Mouse (Mus musculus) megakaryocyte, adult 5-6 weeks (primary cell): ENCODE results near the gene Lysmd2. TPM values are rescaled to one million over a fixed set of nuclear protein-coding genes. Genes with fewer than 3 reads are reported as not detected.
"Not testable (repeated sequence)": the region's sequence is repeated elsewhere in the genome, so short reads cannot be mapped to it uniquely, and the experiment has no call there.

Experiments used
- ATAC-seq: 2 replicates; pipeline ENCODE4 v1.8.0; 2016; ENCODE audit warnings: mild to moderate bottlenecking, inconsistent platforms; ENCODE audit not compliant: poor library complexity, severe bottlenecking
- total RNA-seq, 2 experiments: library from RNA; stranded (forward) in 1 of 2; stranded (reverse) in 1 of 2; fragments of 153-499, 151-499 nt in 1 of 2; fragments of 221-1000, 200-1000 nt in 1 of 2; gene quantifications; 2 replicates each; pipeline versions ENCODE4 v1.2.3 to v1.2.4; 2015 to 2017

The Lysmd2 gene
- total RNA-seq, 2 experiments from 2014 or later: 0.11 TPM; not detected in 1

DNA sequence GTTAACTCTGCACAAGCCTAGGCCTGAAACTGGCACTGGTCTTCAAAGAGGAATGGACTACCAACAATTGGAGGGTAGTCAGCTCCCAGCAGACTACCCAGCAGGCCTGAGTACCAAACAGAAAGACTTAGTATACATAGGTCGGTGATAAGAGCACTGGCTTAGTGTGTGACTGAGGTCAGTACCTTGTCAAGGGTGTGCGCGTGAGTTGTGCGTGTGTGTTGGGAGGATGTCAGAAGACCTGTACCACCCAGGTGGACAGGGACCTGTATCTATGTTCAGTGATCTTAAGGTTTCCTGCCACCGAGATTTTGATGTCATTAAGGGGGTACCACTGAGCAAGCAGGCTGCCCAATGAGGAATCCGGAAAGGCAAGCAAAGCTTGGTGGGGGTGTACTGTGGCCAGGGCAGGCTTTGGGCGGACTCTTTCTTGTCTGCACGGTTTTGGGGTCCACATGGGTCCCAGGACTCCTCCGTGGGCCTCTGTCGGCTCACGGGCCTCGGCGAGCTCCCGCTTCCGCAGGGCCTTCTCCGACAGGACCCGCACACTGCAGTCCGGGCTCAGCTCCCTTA lies 472 bp upstream of the Lysmd2 start:
- no peak for ATAC-seq

DNA sequence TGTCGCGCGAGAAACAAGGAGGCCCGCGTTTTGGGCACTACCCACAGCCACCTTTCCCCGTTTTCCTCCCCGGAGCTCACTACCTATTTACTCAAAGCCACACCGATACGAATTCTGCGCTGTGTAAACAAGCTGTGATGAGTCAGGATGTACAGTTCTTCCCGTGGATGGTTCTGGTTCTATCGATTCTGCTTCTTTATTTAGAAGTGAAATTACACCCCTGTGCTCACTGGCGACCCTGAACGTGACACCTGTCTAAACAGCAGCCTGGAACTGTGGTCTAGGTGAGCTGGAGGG lies 715 bp downstream of the Lysmd2 start:
- no peak for ATAC-seq

DNA sequence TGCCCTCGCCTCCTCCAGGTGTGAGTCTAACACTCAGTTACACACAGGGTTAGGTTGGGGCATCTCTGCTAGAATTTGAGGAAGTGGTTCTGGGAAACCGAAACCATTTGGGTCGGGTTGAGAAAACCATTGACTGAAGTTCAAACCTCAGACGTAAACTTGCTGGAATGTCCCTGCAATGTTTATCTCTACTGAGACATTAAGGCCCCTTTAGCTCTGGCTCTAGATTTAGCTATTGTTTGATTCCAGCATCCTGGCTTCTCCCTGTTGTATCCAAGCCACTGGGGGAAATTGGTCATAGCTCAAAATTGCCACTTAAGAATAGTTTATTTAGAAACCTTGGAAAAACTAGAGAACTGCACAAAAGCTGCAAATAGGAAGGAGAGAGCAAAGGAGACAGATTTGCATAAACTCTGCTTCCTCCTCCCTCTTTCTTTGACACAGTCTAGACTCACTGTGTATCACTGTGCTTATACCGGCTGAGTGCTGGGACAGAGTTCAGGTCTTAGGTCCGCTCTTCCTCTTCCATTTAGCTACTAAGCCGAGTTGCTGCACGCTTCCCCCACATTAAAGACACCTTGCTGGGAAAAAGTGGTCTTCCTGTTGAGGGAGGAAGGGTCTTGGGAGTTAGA lies 5.4 kb downstream of the Lysmd2 start:
- 0 out of 2 replicates have a peak, but pooled peaks have one; percentile 38 for ATAC-seq

DNA sequence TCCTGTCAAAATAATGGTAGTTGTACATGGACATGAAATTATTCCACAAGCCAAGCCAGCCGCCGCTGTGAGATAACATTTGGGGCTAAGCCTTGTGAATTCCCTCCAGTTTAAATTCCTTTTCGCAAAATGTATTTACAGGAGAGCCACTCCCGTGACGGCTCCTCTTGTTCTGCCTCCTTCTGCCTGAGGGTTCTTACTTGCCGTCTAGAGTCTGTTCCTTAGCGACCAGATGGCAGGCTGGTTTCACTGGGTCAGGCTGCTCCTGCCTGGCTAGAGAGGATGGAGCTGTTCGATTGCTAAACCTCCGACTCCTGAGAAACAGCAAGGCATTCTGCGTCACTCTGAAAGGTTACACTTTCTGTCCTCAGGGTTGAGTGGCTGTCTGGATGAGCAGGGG lies 6.6 kb downstream of the Lysmd2 start:
- no peak for ATAC-seq

DNA sequence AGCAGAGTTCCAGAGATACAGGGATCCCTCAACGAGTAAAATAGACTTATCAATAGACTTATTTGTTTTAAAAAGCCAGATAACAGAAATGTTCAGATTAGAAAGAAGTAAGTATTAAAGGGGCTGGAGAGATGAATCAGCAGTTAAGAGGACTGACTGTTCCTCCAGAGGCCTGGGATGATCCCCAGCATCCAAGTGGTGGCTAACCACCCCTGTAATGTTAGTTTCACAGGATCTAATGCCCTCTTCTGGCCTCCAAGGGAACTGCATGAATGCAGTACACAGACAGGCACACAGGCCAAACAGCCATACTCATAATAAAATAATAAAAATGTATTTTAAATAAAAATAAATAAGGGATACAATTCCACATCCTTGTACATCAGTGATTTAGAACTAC lies 7.4 kb downstream of the Lysmd2 start:
- 0 out of 2 replicates have a peak, but pooled peaks have one; percentile 35 for ATAC-seq

DNA sequence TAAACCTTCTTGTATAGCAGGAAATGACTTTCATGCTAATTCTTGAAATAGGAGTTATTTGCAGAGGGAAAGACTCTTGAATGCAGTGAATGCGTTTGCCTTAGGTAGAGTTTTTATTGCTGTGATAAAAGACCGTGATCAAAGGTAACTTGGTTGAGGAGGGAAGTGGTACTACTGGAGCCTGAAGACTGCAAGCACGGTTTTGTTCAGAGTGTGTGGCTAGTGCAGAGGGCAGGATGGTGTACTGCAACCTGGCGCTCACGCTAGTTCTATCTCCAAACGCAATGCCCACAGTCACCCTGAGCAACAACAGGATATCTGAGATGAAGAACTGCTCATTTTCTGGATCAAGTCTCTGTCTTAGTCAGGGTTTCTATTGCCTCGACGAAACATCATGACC lies 8.1 kb downstream of the Lysmd2 start:
- ATAC-seq: no peak

DNA sequence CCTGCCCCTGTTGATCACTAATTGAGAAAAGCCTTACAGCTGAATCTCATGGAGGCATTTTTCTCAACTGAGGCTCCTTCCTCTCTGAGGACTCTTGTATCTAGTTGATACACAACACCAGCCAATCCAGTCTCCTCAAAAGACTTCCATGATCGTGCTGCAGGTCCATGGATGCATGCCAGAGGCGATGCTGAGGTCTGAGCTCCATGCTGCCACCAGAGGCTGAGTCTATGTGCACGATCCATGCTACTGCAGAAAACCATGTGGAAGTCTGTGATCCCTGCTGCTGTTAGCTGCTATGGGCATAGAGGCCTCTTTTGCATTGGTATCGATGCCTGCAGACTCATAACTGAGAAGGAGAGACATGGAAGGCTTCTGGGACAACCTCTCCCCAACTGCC lies 8.7 kb downstream of the Lysmd2 start:
- no peak for ATAC-seq

DNA sequence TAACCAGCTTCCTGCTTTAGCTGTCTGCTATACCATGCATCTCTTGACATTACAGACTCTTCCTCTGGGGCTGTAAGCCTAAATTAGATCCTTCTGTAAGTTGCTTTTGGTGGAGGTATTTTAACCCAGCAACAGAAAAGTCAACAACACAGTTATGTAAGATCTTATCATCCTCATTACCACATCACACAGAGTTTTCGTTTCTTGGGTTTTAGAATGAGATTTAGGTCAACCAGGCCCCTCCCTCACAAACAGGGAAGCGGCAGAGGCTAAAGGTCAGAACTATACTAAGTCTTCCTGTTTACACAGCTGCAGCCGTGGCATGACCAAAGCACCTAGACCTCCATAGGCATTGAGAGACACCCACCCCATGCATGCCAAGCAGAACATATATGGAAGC lies 19.9 kb downstream of the Lysmd2 start:
- ATAC-seq: 0 out of 2 replicates have a peak, but pooled peaks have one; percentile 33

DNA sequence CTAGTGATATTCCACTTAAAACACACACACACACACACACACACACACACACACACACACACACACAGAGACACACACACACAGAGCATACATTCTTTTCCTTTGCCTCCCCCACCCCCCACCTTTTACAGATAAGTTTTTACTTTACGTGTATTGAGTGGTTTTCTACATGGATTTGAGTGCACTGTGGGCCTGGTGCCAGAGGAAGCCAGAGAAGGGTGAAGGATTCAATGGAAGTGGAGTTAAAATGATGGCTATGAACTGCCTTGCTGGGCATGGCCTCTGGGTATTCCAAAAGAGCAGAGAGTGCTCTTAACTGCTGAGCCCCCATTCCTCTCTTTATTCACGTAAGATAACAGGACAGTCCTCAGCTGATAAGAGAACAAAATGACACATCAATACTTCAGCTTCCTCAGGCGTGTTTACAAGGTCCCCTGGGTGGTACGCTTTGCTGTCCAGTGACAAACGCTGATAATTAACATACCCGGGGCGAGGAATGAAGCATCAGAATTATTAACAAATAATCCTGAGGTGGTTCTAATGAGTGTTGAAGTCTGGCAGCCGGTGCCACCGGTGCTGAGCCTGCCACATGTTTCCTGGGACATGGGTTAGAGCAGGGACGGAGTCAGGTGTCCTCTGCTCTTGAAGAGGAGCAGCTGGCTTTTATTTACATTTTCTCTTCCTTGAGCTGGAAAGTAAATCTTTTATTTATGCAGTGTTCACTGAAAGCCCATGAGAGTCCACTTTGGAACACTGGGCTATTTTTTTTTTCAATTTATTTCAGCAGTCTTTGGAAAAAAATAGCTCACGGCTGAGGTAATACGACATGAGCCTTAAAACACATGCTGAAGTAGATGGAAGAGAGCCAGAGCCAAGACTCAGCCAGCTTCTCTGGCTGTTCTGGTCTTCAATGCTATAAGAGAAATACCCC lies 28.7 kb downstream of the Lysmd2 start:
- no peak for ATAC-seq

DNA sequence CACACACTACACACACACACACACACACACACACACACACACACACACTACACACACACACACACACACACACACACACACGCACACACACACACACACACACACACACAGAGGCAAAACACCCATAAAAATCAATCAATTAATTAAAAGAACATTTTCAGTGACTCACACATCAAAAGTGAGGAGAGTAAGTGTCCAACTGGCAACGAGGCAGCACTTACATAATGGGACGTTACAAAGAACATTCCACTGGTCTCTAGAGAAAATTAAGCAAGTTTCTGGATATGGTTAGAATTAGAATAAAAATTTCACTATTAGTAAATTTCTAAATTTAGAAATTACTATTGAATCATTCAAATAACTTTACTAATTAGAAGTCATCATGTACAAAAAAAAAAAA lies 30.9 kb downstream of the Lysmd2 start:
- not testable (repeated sequence) for ATAC-seq

DNA sequence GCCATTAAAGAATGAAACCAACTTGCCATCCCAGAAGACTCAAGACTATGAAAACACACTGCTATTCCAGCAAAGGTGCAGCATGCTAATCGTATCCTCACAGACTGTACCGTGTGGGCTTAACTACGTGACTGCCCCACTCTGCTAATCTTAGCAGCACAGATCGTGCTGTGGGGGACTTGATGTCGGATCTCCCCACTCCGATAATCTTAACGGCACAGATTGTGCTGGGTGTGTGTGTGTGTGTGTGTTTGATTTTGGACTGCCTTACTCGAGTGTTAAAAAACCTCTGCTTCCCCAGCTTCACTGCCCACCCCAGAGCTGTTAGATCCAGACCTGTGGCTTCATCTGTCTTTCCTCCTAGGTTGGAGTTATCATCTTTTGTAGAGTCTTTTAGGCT lies 35.4 kb downstream of the Lysmd2 start:
- ATAC-seq: no peak

DNA sequence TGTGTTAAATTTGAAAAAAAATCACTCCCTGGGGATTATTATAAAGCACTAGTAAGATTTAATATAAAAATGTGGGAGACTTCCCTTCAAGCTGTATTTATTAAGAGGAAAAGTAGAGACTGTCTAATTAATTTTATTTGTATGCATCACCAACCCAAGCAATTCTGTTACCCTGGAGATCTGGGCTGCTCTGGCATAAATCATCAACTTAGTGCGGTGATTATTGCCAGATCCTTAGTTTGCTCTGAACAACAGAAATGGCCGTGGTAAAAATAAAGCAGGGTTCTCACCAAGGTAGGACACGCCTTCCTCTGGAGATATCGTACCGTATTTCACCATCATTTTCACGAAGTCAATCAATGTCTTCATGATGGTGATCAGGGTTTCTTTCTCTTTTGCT lies 39.8 kb downstream of the Lysmd2 start:
- no peak for ATAC-seq

DNA sequence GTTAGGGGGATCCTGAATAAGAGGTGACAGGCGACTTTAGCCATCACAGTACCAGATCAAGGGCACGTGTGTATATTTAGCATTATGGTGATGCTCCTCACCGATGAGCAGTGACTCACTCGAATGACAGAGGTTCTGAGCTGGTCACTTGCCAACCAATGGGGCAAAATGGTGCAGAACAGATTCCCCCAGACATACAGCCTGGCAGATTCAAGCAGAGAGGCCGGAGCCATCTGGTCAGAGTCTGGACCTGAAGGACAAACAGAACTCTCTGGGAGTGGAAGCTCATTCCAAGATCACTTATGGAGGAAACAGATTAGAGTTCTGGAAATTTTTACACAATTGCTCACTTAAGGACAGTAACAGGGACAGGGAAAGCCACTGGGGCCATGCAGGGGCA lies 41.1 kb downstream of the Lysmd2 start:
- no peak for ATAC-seq

DNA sequence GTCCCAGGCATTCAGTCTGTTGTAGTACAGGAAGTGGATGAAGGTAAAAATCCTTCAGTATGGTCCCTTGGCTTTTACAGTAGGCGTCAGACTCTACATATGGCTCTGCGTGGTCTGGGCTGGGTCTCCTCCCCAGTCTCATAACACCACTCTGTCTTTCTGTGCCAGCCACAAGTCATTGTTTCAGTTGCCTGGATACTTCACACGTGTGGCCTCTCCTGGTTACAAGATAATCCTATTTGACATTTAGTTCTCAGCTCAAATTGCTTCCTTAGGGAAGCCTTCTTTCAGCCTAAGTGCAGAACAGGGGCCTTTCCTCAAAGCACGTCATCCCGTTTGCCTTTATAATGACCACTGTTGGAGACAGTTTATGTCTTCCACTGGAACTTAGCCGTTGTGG lies 47.2 kb downstream of the Lysmd2 start:
- ATAC-seq: no peak

DNA sequence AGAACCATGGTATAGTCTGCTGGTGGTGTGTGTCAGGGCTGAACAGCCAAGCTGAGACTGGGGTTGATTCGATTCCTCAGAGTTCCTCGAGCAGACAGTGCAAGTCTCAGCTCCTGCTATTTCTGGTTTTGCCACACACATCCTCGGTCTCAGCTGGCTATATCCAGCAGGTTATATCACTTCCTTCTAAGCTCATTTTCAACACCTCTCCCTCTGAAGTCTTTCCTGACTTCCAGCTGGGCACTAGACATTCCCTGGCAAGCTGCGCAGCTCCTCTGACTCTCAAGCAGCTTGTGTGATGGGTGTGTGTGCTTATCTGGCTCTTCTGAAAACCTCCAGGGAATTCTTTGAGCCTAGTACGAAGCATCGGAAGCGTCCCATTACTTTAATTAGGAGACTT lies 50.7 kb downstream of the Lysmd2 start:
- ATAC-seq: no peak

DNA sequence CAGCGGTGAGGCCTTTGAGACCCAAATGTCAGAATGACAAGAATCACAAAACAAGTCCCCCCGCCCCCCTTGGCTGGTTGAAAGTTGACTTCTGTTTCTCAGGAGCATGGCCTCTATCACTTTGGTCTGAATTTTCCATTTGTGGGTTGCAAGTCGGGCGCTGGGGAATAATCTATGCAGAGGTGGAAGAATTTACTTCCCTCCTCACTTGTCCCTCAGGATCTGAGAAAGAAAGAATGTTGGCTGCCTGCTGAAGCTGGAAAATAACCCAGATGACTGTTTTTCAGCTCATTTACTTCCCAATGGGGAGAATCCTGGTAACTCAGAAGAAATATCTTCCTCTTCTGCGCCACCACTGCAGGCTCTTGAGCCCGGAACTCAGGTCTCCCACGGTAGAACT lies 52.8 kb downstream of the Lysmd2 start:
- ATAC-seq: no peak

DNA sequence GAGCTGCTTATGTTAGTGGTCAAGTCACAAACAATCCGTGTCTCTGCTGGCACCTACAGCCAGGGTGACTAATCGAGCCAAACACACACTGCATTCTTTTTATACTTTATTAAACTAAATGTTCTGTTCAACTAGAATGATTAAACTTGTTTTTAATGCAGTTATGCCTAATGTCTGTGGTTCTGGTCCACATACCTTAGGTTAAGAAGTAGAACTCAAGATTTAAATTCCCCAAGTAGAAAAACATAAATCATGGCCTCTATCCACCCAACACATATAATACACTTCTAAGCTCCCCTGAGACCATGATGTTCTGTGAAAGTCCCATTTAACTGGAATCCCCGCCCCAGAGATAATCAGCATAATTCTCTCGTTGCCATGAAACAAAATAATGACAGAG lies 54.1 kb downstream of the Lysmd2 start:
- no peak for ATAC-seq

DNA sequence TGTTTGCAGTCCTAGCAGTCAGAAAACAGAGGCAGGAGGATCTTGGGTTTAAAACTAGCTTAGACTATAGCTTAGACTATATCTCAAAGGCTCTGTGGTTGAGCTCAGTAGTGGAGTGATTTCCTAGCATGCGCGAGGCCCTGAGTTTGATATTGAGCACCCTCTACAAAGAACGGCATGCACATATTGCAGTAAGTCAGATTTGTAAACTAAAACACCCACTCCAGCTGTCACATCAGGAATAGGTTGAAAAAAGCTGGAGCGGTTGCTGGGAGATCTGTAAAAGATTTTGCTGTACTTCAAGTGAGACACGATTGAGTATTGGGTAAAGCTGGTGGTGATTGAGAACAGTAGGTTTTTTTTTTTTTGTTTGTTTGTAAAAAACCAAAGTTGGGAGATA lies 55.1 kb downstream of the Lysmd2 start:
- no peak for ATAC-seq

DNA sequence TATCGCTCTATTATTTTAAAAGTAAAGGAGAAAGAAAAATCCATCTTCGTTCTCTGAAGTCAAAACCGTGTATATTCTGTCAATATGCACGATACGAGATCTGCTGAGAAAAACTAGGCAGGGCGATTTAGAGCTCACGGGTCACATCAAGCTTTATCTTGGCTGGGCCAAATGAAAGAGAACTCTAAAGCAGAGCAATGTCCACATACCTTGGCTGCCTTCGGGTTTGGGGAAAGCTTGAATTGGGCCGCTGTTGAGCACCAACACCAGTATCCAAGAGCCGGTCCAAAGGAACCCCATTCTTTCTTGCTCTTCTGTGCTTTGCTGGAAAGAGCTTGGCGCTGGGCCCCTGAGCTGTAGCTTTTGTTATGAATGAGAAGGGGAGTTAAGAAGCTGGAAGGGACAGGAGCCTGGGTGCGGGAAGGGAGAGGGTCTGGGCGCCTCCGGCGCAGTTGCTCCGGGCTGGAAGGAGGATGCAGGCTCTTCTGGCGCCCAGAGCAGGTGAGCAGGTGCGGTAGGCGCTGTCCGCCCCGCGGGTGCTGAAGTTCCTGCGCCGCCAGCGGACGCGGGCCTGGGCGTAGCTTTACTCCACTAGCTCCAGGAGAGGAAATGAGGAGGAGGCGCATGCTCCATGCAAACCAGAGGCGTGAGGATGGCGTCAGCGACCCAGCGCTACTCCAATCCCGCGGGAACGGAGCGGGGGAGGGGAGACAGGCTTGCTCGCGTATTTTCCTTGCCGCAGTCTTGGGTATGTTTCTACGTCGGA lies 58.1 kb downstream of the Lysmd2 start, which contains the start of gene Scg3:
Gene Scg3 (minus strand): TSS at position 631 of the 766 bp plus-strand sequence.
- ATAC-seq: no peak

DNA sequence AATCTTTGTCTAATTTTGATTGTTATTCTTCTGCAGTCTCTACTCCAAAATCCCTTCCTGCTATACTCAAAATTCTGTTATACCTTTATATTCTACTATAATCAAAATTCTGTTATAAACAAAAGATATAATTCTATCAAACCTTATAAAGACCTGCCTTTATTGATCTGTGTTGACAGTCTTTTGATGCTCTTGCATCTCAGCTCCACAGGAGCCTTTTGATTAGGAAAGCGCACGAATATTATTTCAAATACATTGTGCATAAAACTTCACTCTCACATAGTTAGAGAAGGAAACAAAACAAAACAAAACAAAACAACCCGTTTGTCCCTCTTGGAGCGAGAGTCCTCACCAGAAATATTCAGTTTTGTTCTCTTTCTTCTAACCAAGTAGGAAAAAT lies 58.8 kb downstream of the Lysmd2 start:
- ATAC-seq: no peak

DNA sequence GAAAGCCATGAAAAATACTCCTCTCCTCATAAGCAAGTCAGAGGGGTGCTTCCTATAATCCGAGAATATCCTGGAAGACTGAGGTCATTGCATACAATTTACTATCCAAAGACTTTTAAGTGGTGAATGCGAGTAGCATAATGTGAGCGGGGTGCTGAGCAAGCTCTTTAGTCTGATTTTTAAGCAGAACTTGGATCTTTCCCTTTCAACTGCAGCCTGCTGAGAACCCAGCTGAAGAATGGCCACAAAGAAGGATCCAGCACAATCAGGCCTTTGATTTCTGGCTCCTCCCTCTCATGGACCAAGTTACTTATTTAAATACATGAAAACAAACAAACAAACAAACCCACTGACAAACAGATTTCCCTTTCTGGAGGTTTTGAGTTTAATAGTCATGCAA lies 59.2 kb downstream of the Lysmd2 start:
- no peak for ATAC-seq
